Mouse (Mus musculus) B cell, adult 67 days (primary cell): ENCODE measurements around the gene Cldn20. TPM values are rescaled to one million over a fixed set of nuclear protein-coding genes. Genes with fewer than 3 reads are reported as not detected.

Experiments
- total RNA-seq, 2 experiments: library from RNA; stranded (reverse); gene quantifications; 4 replicates each; pipeline ENCODE4 v1.2.4; 2023

Cldn20 gene
- total RNA-seq = not detected

GRCm38 (mm10) chr17:3532254-3532653 is at the start of gene Cldn20:
Cldn20 (plus strand) TSS chr17:3532554.

GRCm38 (mm10) chr17:3557331-3558311 is 25.3 kb downstream of the Cldn20 start, which contains the start of gene Tfb1m:
Tfb1m (minus strand) TSS chr17:3557781.

Other genes with a start within 250 kb of the Cldn20 start
- under 1 TPM; 0.52 to 0.56 TPM for gene Tiam2, start 206.0 kb upstream of the Cldn20 start, total RNA-seq
- gene Tfb1m, start 25.2 kb downstream of the Cldn20 start, total RNA-seq = 10 to 100 TPM in 1 of 2 experiments, 1 to 10 TPM in 1; 9.6 to 10.4 TPM
- not detected for gene Nox3, start 163.7 kb downstream of the Cldn20 start, total RNA-seq